Mouse (Mus musculus) erythroid progenitor cell, adult 5-6 weeks (primary cell): ENCODE measurements around the gene Xirp1. TPM values are rescaled to one million over a fixed set of nuclear protein-coding genes. Genes with fewer than 3 reads are reported as not detected.
"Not testable (repeated sequence)": the region's sequence is repeated elsewhere in the genome, so short reads cannot be mapped to it uniquely, and the experiment has no call there.

Experiments used
- ATAC-seq: replicated peaks from 2 replicates; pipeline ENCODE4 v1.8.0; 2016; ENCODE audit warnings: moderate number of reproducible peaks, mild to moderate bottlenecking, moderate TSS enrichment, inconsistent platforms; ENCODE audit not compliant: poor library complexity, low FRiP score, severe bottlenecking
- total RNA-seq, 2 experiments: library from RNA; stranded (forward) in 1 of 2; stranded (reverse) in 1 of 2; fragments of 150-400 nt in 1 of 2; fragments of 186-747, 209-891 nt in 1 of 2; gene quantifications; 2 replicates each; pipeline versions ENCODE4 v1.2.3 to v1.2.4; 2015 to 2017; ENCODE audit warnings: low replicate concordance in 2 of 2

Xirp1 gene
- total RNA-seq, 2 experiments from 2014 or later = not detected

- no peak for ATAC-seq
Observed at GRCm38 (mm10) chr9:120021164-120021563, 2.2 kb downstream of the Xirp1 start.

GRCm38 (mm10) chr9:120020285-120020890, 3.0 kb downstream of the Xirp1 start:
- ATAC-seq = no peak

GRCm38 (mm10) chr9:120016956-120017355, 6.4 kb downstream of the Xirp1 start:
- ATAC-seq = no peak

- ATAC-seq = no peak
Observed at GRCm38 (mm10) chr9:120014828-120015227, 8.6 kb downstream of the Xirp1 start.

- ATAC-seq = no peak
Observed at GRCm38 (mm10) chr9:120013251-120013820, 10.1 kb downstream of the Xirp1 start.

- ATAC-seq = no peak
Observed at GRCm38 (mm10) chr9:120012781-120013180, 10.6 kb downstream of the Xirp1 start.

GRCm38 (mm10) chr9:120012161-120012560, 11.2 kb downstream of the Xirp1 start:
- ATAC-seq = not testable (repeated sequence)

GRCm38 (mm10) chr9:120011533-120011932, 11.9 kb downstream of the Xirp1 start:
- ATAC-seq = no peak

- ATAC-seq = peak; percentile 88
Observed at GRCm38 (mm10) chr9:120010781-120011511, 12.5 kb downstream of the Xirp1 start.

GRCm38 (mm10) chr9:120009871-120010270, 13.5 kb downstream of the Xirp1 start:
- no peak for ATAC-seq

- no peak for ATAC-seq
Observed at GRCm38 (mm10) chr9:120009226-120009841, 14.1 kb downstream of the Xirp1 start.

- ATAC-seq = no peak
Observed at GRCm38 (mm10) chr9:120007833-120008232, 15.6 kb downstream of the Xirp1 start.

- ATAC-seq = no peak
Observed at GRCm38 (mm10) chr9:120005936-120006335, 17.5 kb downstream of the Xirp1 start.

- no peak for ATAC-seq
Observed at GRCm38 (mm10) chr9:120002893-120003292, 20.5 kb downstream of the Xirp1 start.

- ATAC-seq = peak; percentile 63
Observed at GRCm38 (mm10) chr9:120001945-120002725, 21.3 kb downstream of the Xirp1 start.

GRCm38 (mm10) chr9:120000761-120001160, 22.6 kb downstream of the Xirp1 start:
- ATAC-seq = no peak

- no peak for ATAC-seq
Observed at GRCm38 (mm10) chr9:119999636-120000035, 23.8 kb downstream of the Xirp1 start.

- ATAC-seq = no peak
Observed at GRCm38 (mm10) chr9:119998776-119999175, 24.6 kb downstream of the Xirp1 start.

GRCm38 (mm10) chr9:119996080-119996479, 27.3 kb downstream of the Xirp1 start:
- no peak for ATAC-seq

GRCm38 (mm10) chr9:119994207-119994606, 29.2 kb downstream of the Xirp1 start:
- no peak for ATAC-seq
